In genomic region chr3:116986451-116986850, GRCm38 (mm10) we compare ENCODE assay signal across 25 mouse cellular contexts. TPM values are rescaled to one million over a fixed set of nuclear protein-coding genes. Genes with fewer than 3 reads are reported as not detected.
DNase-seq lines count a peak whose midpoint lies in the region; ATAC-seq and TF ChIP-seq lines count a peak whose summit lies in the region.
"Had no signal": no experiment of that assay in that cellular context is flagged by ENCODE, and none has a peak within 500 bp of the region (broad histone marks: within the 10 kb centered on the region; RNA-seq: fewer than 3 reads in every experiment).

No protein-coding gene starts in this region.

- H3K4me2 ChIP-seq in forebrain, embryonic 15.5 days (replicated peaks) = no peak overlapping the region
- H3K4me2 ChIP-seq in forebrain, embryonic 11.5 days (ENCODE audit: low read depth, low read length, severe bottlenecking) = no peak overlapping the region
- H3K4me2 ChIP-seq in midbrain, embryonic 14.5 days (ENCODE audit: low read length) = no peak overlapping the region
- H3K4me2 ChIP-seq in midbrain, embryonic 15.5 days = no peak overlapping the region
- H3K4me2 ChIP-seq: embryonic facial prominence, embryonic 13.5 days; hindbrain, embryonic 13.5 days had no signal

- no peak for TF ChIP-seq CTCF in heart, adult 2 months (IDR thresholded peaks at IDR 0.05)

- DNase-seq in forebrain, embryonic 11.5 days (ENCODE audit: low spot score) = no peak
- no peak for DNase-seq in heart, adult 2 months
- no peak for DNase-seq in heart, postnatal 14 days
- no peak for DNase-seq in midbrain, embryonic 14.5 days
- DNase-seq in spleen, postnatal 10 days (ENCODE audit: low spot score in 2 of 2) = no peak
- no peak for DNase-seq in lung, postnatal 4 days
- DNase-seq: adrenal gland, adult 8-10 months; adrenal gland, postnatal 36 days; cerebellum, adult 11 months; cerebellum, adult 8-10 months; cerebellum, postnatal 14 days; gastrocnemius, postnatal 36 days; heart, postnatal 10 days; kidney, adult 11 months had no signal

- H3K9ac ChIP-seq in forebrain, embryonic 15.5 days (replicated peaks) = no peak overlapping the region
- H3K9ac ChIP-seq in forebrain, embryonic 11.5 days (ENCODE audit: low read length) = no peak overlapping the region
- H3K9ac ChIP-seq in heart, adult 2 months (ENCODE audit: low read depth, low read length) = no peak overlapping the region
- no peak overlapping the region for H3K9ac ChIP-seq in midbrain, embryonic 14.5 days (replicated peaks; ENCODE audit: low read length)
- no peak overlapping the region for H3K9ac ChIP-seq in midbrain, embryonic 15.5 days
- H3K9ac ChIP-seq: embryonic facial prominence, embryonic 13.5 days; hindbrain, embryonic 13.5 days had no signal

- H3K4me3 ChIP-seq in forebrain, embryonic 15.5 days = no peak overlapping the region
- no peak overlapping the region for H3K4me3 ChIP-seq in forebrain, embryonic 11.5 days (ENCODE audit: low read depth, low read length)
- no peak overlapping the region for H3K4me3 ChIP-seq in heart, adult 2 months
- H3K4me3 ChIP-seq in midbrain, embryonic 14.5 days (replicated peaks; ENCODE audit: low read depth, low read length) = no peak overlapping the region
- H3K4me3 ChIP-seq in midbrain, embryonic 15.5 days = no peak overlapping the region
- H3K4me3 ChIP-seq: embryonic facial prominence, embryonic 13.5 days; heart, embryonic 10.5 days; hindbrain, embryonic 13.5 days had no signal

- no peaks in the 10 kb centered on the region for H3K36me3 ChIP-seq in forebrain, embryonic 15.5 days
- H3K36me3 ChIP-seq in forebrain, embryonic 11.5 days (ENCODE audit: control insufficient read depth, insufficient read depth, low read length) = no peaks in the 10 kb centered on the region
- H3K36me3 ChIP-seq in heart, adult 2 months (ENCODE audit: control insufficient read depth, insufficient read depth, low read length) = peaks cover 3% of the 10 kb centered on the region
- no peaks in the 10 kb centered on the region for H3K36me3 ChIP-seq in midbrain, embryonic 14.5 days (ENCODE audit: control insufficient read depth, insufficient read depth, low read length)
- no peaks in the 10 kb centered on the region for H3K36me3 ChIP-seq in midbrain, embryonic 15.5 days (replicated peaks)
- H3K36me3 ChIP-seq: embryonic facial prominence, embryonic 13.5 days; heart, embryonic 10.5 days; hindbrain, embryonic 13.5 days had no signal

- no peaks in the 10 kb centered on the region for H3K79me2 ChIP-seq in heart, adult 2 months (replicated peaks; ENCODE audit: control insufficient read depth, insufficient read depth, low read length)

- ATAC-seq in forebrain, embryonic 15.5 days (replicated peaks) = no peak
- no peak for ATAC-seq in forebrain, embryonic 11.5 days (replicated peaks; ENCODE audit: low FRiP score)
- ATAC-seq in midbrain, embryonic 14.5 days (ENCODE audit: low FRiP score, low TSS enrichment) = no peak
- ATAC-seq in midbrain, embryonic 15.5 days (replicated peaks) = no peak
- ATAC-seq: hindbrain, postnatal 0 days had no signal

- peak overlapping the region; percentile 88 for H3K27ac ChIP-seq in forebrain, embryonic 15.5 days (replicated peaks)
- H3K27ac ChIP-seq in forebrain, embryonic 11.5 days (ENCODE audit: low read depth, low read length) = no peak overlapping the region
- peak overlapping the region; percentile 50 for H3K27ac ChIP-seq in heart, adult 2 months
- 0 out of 2 replicates have a peak overlapping the region, but pooled peaks have one; percentile 14 for H3K27ac ChIP-seq in midbrain, embryonic 14.5 days (replicated peaks; ENCODE audit: low read depth, low read length)
- no peak overlapping the region for H3K27ac ChIP-seq in midbrain, embryonic 15.5 days
- H3K27ac ChIP-seq: embryonic facial prominence, embryonic 13.5 days; heart, embryonic 10.5 days; hindbrain, embryonic 13.5 days; hindbrain, postnatal 0 days had no signal

- intact Hi-C loops in heart, adult 2 months (cut with DNase I) = no loop called here
- intact Hi-C loops in heart, postnatal 14 days (cut with DNase I) = no loop called here

- no peaks in the 10 kb centered on the region for H3K27me3 ChIP-seq in forebrain, embryonic 15.5 days
- no peaks in the 10 kb centered on the region for H3K27me3 ChIP-seq in forebrain, embryonic 11.5 days (ENCODE audit: control insufficient read depth, insufficient read depth, low read length)
- no peaks in the 10 kb centered on the region for H3K27me3 ChIP-seq in heart, adult 2 months (ENCODE audit: control insufficient read depth, insufficient read depth, low read length)
- H3K27me3 ChIP-seq in midbrain, embryonic 14.5 days (ENCODE audit: control insufficient read depth, insufficient read depth, low read length) = no peaks in the 10 kb centered on the region
- no peaks in the 10 kb centered on the region for H3K27me3 ChIP-seq in midbrain, embryonic 15.5 days (replicated peaks)
- H3K27me3 ChIP-seq: CH12.LX; embryonic facial prominence, embryonic 13.5 days; hindbrain, embryonic 13.5 days had no signal

- TF ChIP-seq POLR2A in heart, adult 2 months (IDR thresholded peaks at IDR 0.05; ENCODE audit: insufficient read depth, low read depth, low read length) = no peak

- TF ChIP-seq EP300 in heart, adult 2 months (IDR thresholded peaks at IDR 0.05; ENCODE audit: insufficient read depth, low read depth, low read length) = no peak

- no peaks in the 10 kb centered on the region for H3K9me3 ChIP-seq in forebrain, embryonic 15.5 days
- no peaks in the 10 kb centered on the region for H3K9me3 ChIP-seq in forebrain, embryonic 11.5 days (ENCODE audit: control insufficient read depth, low read length)
- no peaks in the 10 kb centered on the region for H3K9me3 ChIP-seq in midbrain, embryonic 14.5 days (ENCODE audit: control insufficient read depth, low read length)
- no peaks in the 10 kb centered on the region for H3K9me3 ChIP-seq in midbrain, embryonic 15.5 days
- H3K9me3 ChIP-seq: embryonic facial prominence, embryonic 13.5 days; heart, embryonic 10.5 days; hindbrain, embryonic 13.5 days had no signal

- WGBS in forebrain, embryonic 15.5 days = 66% methylated on average over 2 of the region's 2 CpGs
- WGBS in forebrain, embryonic 11.5 days = 70% methylated on average over 2 of the region's 2 CpGs
- WGBS in heart, adult 2 months = 36% methylated on average over 2 of the region's 2 CpGs
- WGBS in midbrain, embryonic 14.5 days = 68% methylated on average over 2 of the region's 2 CpGs
- WGBS in midbrain, embryonic 15.5 days = 58% methylated on average over 2 of the region's 2 CpGs

- H3K4me1 ChIP-seq in forebrain, embryonic 15.5 days = peaks cover 30% of the 10 kb centered on the region
- H3K4me1 ChIP-seq in forebrain, embryonic 11.5 days (replicated peaks; ENCODE audit: control insufficient read depth, insufficient read depth, low read length) = no peaks in the 10 kb centered on the region
- peaks cover 2% of the 10 kb centered on the region for H3K4me1 ChIP-seq in heart, adult 2 months (ENCODE audit: control insufficient read depth, insufficient read depth, low read length)
- H3K4me1 ChIP-seq in midbrain, embryonic 14.5 days (ENCODE audit: control insufficient read depth, insufficient read depth, low read length) = peaks cover 23% of the 10 kb centered on the region
- H3K4me1 ChIP-seq in midbrain, embryonic 15.5 days = 0 out of 2 replicates have a peak, but pooled peaks cover 4% of the 10 kb centered on the region
- H3K4me1 ChIP-seq: heart, embryonic 10.5 days had no signal

RNA-seq across cellular contexts. Expression of gene Palmd, which starts 17.7 kb away (rescaled TPM):
- 16.7 and 18.5 TPM in 2 replicates for polyA plus RNA-seq in forebrain, embryonic 15.5 days (2015; fragmentation: Nextera tagmentation; extraction: Ambion mirVana)
- 5.3 and 6.6 TPM in 2 replicates for polyA plus RNA-seq in forebrain, embryonic 11.5 days (2014; fragmentation: Nextera tagmentation; extraction: Ambion mirVana)
- 10 to 100 TPM; 55.2 to 55.6 TPM for total RNA-seq in heart, adult 2 months (2021)
- 13.7 and 21.2 TPM in 2 replicates for polyA plus RNA-seq in heart, adult 2 months (2012; rRNA removed)
- 10 to 100 TPM; 64.2 to 75.2 TPM for total RNA-seq in heart, postnatal 14 days (2021)
- polyA plus RNA-seq in midbrain, embryonic 14.5 days (2014; fragmentation: Nextera tagmentation; extraction: Ambion mirVana) = 7.3 and 11.5 TPM in 2 replicates
- 9.8 and 10.5 TPM in 2 replicates for polyA plus RNA-seq in midbrain, embryonic 15.5 days (2015; fragmentation: Nextera tagmentation; extraction: Ambion mirVana)
- total RNA-seq: CH12.LX; hematopoietic stem cell, adult 5-6 weeks had no signal

RNA-seq across cellular contexts. Expression of gene 4930455H04Rik, which starts 18.4 kb away (rescaled TPM):
- polyA plus RNA-seq in forebrain, embryonic 15.5 days (2015; fragmentation: Nextera tagmentation; extraction: Ambion mirVana) = not detected in 2 replicates
- not detected in 2 replicates for polyA plus RNA-seq in forebrain, embryonic 11.5 days (2014; fragmentation: Nextera tagmentation; extraction: Ambion mirVana)
- not detected for total RNA-seq in heart, adult 2 months (2021)
- 0.16 TPM in 1 of 2 replicates, not detected in the other for polyA plus RNA-seq in heart, adult 2 months (2012; rRNA removed)
- total RNA-seq in heart, postnatal 14 days (2021) = not detected
- polyA plus RNA-seq in midbrain, embryonic 14.5 days (2014; fragmentation: Nextera tagmentation; extraction: Ambion mirVana) = not detected in 2 replicates
- polyA plus RNA-seq in midbrain, embryonic 15.5 days (2015; fragmentation: Nextera tagmentation; extraction: Ambion mirVana) = not detected in 2 replicates
- total RNA-seq: adrenal gland, adult 8-10 months; CH12.LX; hematopoietic stem cell, adult 5-6 weeks; hindbrain, postnatal 0 days had no signal
- polyA plus RNA-seq: embryonic facial prominence, embryonic 13.5 days; frontal cortex, adult 2 months; heart, embryonic 10.5 days; heart, embryonic 14.5 days; hindbrain, embryonic 13.5 days; hindbrain, postnatal 0 days; intestine, embryonic 14.5 days had no signal

Comparison
In these comparisons a context has a peak if more than half of its experiments do, and no peak if none do; other contexts are left out.
1. H3K27ac ChIP-seq: peak in forebrain, embryonic 15.5 days (single experiment), heart, adult 2 months (single experiment) and midbrain, embryonic 14.5 days (single experiment); none in forebrain, embryonic 11.5 days (single experiment) and midbrain, embryonic 15.5 days (single experiment).